Mouse (Mus musculus) forebrain, embryonic 10.5 days (tissue): ENCODE data around the gene Cd59b. TPM values are rescaled to one million over a fixed set of nuclear protein-coding genes. Genes with fewer than 3 reads are reported as not detected.

Source experiments
- DNase-seq: peaks from one replicate; pipeline ENCODE4 v3.0.0-alpha.2; 2017; ENCODE audit warnings: low spot score; ENCODE audit errors: extremely low spot score
- H3K27ac ChIP-seq: fragments of 300-500 bp; sonication (generic); 2 replicates; pipeline ENCODE4 v1.5.1; 2016; ENCODE audit warnings: mild to moderate bottlenecking
- H3K27me3 ChIP-seq: fragments of 300-500 bp; sonication (generic); 2 replicates; pipeline ENCODE4 v1.6.1; 2016; ENCODE audit warnings: mild to moderate bottlenecking; ENCODE audit not compliant: poor library complexity, severe bottlenecking
- H3K36me3 ChIP-seq: fragments of 300-500 bp; sonication (generic); replicated peaks from 2 replicates; pipeline ENCODE4 v1.6.1; 2016; ENCODE audit warnings: mild to moderate bottlenecking, moderate library complexity
- H3K4me1 ChIP-seq: fragments of 300-500 bp; sonication (generic); 2 replicates; pipeline ENCODE4 v1.6.1; 2016
- H3K4me3 ChIP-seq: fragments of 300-500 bp; sonication (generic); 2 replicates; pipeline ENCODE4 v1.5.1; 2016; ENCODE audit warnings: mild to moderate bottlenecking, moderate library complexity
- H3K9me3 ChIP-seq: fragments of 300-500 bp; sonication (generic); 2 replicates; pipeline ENCODE4 v1.6.1; 2016; ENCODE audit warnings: mild to moderate bottlenecking, moderate library complexity
- WGBS: fragments of 180-500 bp; shearing (Covaris S2); methylation state at CpG from one replicate; pipeline ENCODE4 v1.1.7; 2016; 5-methylcytosine and 5-hydroxymethylcytosine counted together
- polyA plus RNA-seq: library from polyadenylated mRNA; unstranded; fragments of >200 nt; fragmentation: Nextera tagmentation; extraction: Ambion mirVana; gene quantifications from 2 replicates; pipeline ENCODE4 v1.2.1, GENCODE M21; 2016

The Cd59b gene
- 3.4 TPM in 2 replicates for polyA plus RNA-seq

GRCm38 (mm10) chr2:104069704-104070185 is at the start of gene Cd59b:
Cd59b (plus strand) TSS chr2:104069849.
- no peaks in the 10 kb centered on the region for H3K27me3 ChIP-seq
- peak within 1 kb of the TSS; percentile 82 for H3K27ac ChIP-seq
- peaks cover 9% of the 10 kb centered on the region for H3K4me1 ChIP-seq
- peak within 1 kb of the TSS; percentile 55 for H3K4me3 ChIP-seq
- DNase-seq, result peak; percentile 73
- H3K9me3 ChIP-seq, result peaks cover 9% of the 10 kb centered on the region; the same call in 1 of the 2 replicates
- H3K36me3 ChIP-seq, result peaks cover 7% of the 10 kb centered on the region; the same call in 1 of the 2 replicates
- 6% methylated on average over 13 of the region's 13 CpGs for WGBS

GRCm38 (mm10) chr2:104023096-104023495 is 46.6 kb upstream of the Cd59b start:
- no peak for DNase-seq
- H3K36me3 ChIP-seq, result no peaks in the 10 kb centered on the region
- H3K27ac ChIP-seq, result no peak overlapping the region
- no peaks in the 10 kb centered on the region for H3K9me3 ChIP-seq
- peaks cover 11% of the 10 kb centered on the region for H3K4me1 ChIP-seq
- WGBS, result 90% methylated on average over 7 of the region's 7 CpGs
- no peaks in the 10 kb centered on the region for H3K27me3 ChIP-seq
- H3K4me3 ChIP-seq, result no peak overlapping the region

DNA sequence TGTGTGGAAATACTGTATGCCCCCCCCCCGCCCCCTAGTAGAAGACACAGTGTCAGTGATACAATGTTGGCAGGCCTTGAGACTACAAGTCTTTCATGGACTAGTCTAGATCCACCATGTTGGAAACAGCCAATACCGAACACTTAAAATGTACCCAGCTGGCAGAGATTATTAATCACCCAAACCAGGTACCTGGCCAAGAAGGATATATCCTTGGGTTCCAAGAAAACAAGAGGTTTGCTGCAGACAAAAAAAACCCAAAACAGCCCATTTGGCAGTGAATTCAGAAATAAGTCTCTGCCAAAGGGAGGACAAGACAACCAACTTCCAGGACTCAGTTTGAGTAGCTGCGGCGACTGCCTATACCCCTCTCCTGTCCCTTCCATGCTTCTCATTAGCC is 45.0 kb upstream of the Cd59b start:
- 92% methylated on average over 4 of the region's 4 CpGs for WGBS
- H3K36me3 ChIP-seq, result no peaks in the 10 kb centered on the region
- no peaks in the 10 kb centered on the region for H3K9me3 ChIP-seq
- DNase-seq, result no peak
- H3K27me3 ChIP-seq, result no peaks in the 10 kb centered on the region
- no peak overlapping the region for H3K4me3 ChIP-seq
- no peak overlapping the region for H3K27ac ChIP-seq
- H3K4me1 ChIP-seq, result peaks cover 27% of the 10 kb centered on the region

GRCm38 (mm10) chr2:104027458-104028138 is 42.1 kb upstream of the Cd59b start, which contains the start of gene Fbxo3:
Fbxo3 (plus strand) TSS chr2:104027721.
- DNase-seq, result peak; percentile 90
- WGBS, result 1% methylated on average over 43 of the region's 44 CpGs
- Histone ChIP-seq H3K27ac (peak within 1 kb of the TSS; percentile 95), H3K27me3 (no peaks in the 10 kb centered on the region), H3K36me3 (peaks cover 12% of the 10 kb centered on the region), H3K4me3 (peak within 1 kb of the TSS; percentile 97), H3K4me1 (peaks cover 29% of the 10 kb centered on the region), H3K9me3 (no peaks in the 10 kb centered on the region)

DNA sequence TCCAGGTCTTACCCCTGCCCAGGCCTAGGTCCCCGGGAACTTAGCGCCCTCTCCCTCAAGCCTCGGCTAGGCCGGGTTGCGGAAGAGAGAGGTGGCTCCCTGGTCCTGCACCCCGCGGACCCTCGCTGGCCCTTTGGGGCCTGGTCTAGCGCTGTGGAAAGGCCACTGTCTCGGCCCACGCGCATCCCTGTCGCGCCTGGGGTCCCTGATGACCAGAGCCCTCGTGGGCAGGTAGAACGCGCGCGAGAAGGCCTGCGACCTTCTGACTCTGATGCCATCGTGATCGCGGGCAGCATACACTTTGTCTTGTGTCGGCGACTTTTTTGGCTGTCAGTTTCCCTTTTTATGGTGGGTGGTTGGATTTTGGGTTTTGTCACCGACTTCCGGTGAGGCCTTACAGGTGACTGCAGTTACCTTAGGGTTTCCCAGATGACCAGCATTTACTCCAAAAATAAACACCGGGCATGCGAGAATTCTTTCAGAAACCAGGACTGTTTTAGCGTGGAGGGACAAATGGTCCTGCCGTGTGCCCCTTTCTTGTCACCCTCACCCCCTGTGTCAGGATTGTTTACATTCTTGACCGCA is 41.4 kb upstream of the Cd59b start, which contains the start of gene 4931422A03Rik:
Gene 4931422A03Rik (minus strand): TSS at position 223 of the 585 bp plus-strand sequence.
- H3K9me3 ChIP-seq, result no peaks in the 10 kb centered on the region
- H3K27me3 ChIP-seq, result no peaks in the 10 kb centered on the region
- H3K4me1 ChIP-seq, result peaks cover 29% of the 10 kb centered on the region
- WGBS, result 3% methylated on average over 32 of the region's 32 CpGs
- H3K27ac ChIP-seq, result peak within 1 kb of the TSS; percentile 95
- peak; percentile 14 for DNase-seq
- peak within 1 kb of the TSS; percentile 97 for H3K4me3 ChIP-seq
- H3K36me3 ChIP-seq, result peaks cover 14% of the 10 kb centered on the region

DNA sequence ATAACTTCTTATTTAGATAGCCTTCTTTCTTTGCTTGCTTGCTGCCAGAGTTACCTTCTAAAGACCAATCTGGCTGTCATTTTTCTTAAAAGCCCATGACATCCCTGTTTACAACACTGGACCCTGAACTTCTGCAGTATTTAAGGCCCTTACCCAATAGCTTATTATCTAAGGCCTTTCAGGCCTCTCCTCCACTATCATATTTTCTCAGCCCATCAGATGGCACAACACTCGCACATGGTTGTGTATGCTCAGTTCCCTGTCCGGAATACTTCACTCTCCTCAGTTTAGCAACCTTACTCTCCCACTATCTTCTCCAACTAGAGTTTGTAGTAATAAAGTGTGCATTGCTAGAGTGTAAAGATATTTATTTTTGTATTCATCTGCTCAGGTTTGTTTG is 40.6 kb upstream of the Cd59b start:
- Histone ChIP-seq H3K9me3 (no peaks in the 10 kb centered on the region), H3K27me3 (no peaks in the 10 kb centered on the region), H3K4me3 (peak overlapping the region; percentile 97), H3K36me3 (peaks cover 21% of the 10 kb centered on the region), H3K27ac (no peak overlapping the region), H3K4me1 (peaks cover 29% of the 10 kb centered on the region)
- WGBS, result 89% methylated on average over 2 of the region's 2 CpGs
- DNase-seq, result no peak

- no peak for DNase-seq
- Histone ChIP-seq H3K27me3 (no peaks in the 10 kb centered on the region), H3K4me1 (peaks cover 29% of the 10 kb centered on the region), H3K9me3 (no peaks in the 10 kb centered on the region), H3K36me3 (peaks cover 31% of the 10 kb centered on the region), H3K27ac (no peak overlapping the region), H3K4me3 (no peak overlapping the region)
- WGBS, result 85% methylated on average over 3 of the region's 3 CpGs
These were observed 39.3 kb upstream of the Cd59b start for GRCm38 (mm10) chr2:104030381-104030780.

GRCm38 (mm10) chr2:104032056-104032455 is 37.6 kb upstream of the Cd59b start:
- no peaks in the 10 kb centered on the region for H3K9me3 ChIP-seq
- H3K36me3 ChIP-seq, result peaks cover 47% of the 10 kb centered on the region
- no peak overlapping the region for H3K4me3 ChIP-seq
- no peak for DNase-seq
- H3K4me1 ChIP-seq, result peaks cover 28% of the 10 kb centered on the region
- 91% methylated on average over 3 of the region's 3 CpGs for WGBS
- no peaks in the 10 kb centered on the region for H3K27me3 ChIP-seq
- H3K27ac ChIP-seq, result no peak overlapping the region

DNA sequence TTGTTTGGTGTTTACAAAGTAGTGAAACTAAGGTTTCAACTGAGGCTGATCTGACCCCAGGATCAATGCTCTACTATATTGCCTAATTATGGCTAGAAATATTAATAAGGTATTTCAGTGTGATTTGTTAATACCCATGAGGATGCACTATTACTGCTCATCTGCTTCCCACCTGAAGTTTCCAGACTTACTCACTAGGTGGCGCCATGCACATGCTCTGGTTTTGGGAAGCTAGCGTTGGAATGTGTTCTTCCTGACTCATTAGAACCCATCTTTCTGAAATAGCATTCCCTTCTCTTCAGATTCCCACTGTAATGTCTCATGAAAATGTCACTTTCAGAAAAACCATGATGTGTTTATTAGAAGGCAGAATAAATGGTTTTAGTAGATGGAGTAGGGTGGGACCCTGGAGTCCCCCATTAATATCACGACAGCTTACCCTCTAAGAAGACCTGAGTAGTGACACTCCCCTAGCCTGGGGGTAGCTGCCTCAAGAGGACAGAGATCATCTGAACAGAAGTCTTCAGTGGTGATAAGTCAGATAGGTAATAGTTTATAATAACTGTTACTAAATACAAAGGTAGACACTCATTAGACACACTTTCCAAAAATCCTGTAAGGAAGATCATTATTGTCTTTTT is 34.7 kb upstream of the Cd59b start:
- WGBS, result 31% methylated on average over 3 of the region's 3 CpGs

GRCm38 (mm10) chr2:104035595-104035994 is 34.1 kb upstream of the Cd59b start:
- DNase-seq, result no peak
- H3K27ac ChIP-seq, result no peak overlapping the region
- peaks cover 72% of the 10 kb centered on the region for H3K36me3 ChIP-seq
- 86% methylated on average over 6 of the region's 6 CpGs for WGBS
- no peaks in the 10 kb centered on the region for H3K4me1 ChIP-seq
- no peak overlapping the region for H3K4me3 ChIP-seq
- no peaks in the 10 kb centered on the region for H3K27me3 ChIP-seq
- H3K9me3 ChIP-seq, result no peaks in the 10 kb centered on the region

More for the DNA sequence above, 34.7 kb upstream of the Cd59b start:
- H3K27ac ChIP-seq, result no peak overlapping the region
- peak; percentile 42 for DNase-seq
- peaks cover 70% of the 10 kb centered on the region for H3K36me3 ChIP-seq
- H3K27me3 ChIP-seq, result no peaks in the 10 kb centered on the region
- H3K4me3 ChIP-seq, result no peak overlapping the region
- H3K4me1 ChIP-seq, result no peaks in the 10 kb centered on the region
- H3K9me3 ChIP-seq, result no peaks in the 10 kb centered on the region

- Histone ChIP-seq H3K27me3 (no peaks in the 10 kb centered on the region), H3K9me3 (no peaks in the 10 kb centered on the region), H3K4me1 (no peaks in the 10 kb centered on the region), H3K36me3 (peaks cover 72% of the 10 kb centered on the region), H3K4me3 (no peak overlapping the region), H3K27ac (no peak overlapping the region)
- WGBS, result 77% methylated on average over 3 of the region's 3 CpGs
- DNase-seq, result no peak
These were observed 33.3 kb upstream of the Cd59b start for GRCm38 (mm10) chr2:104036316-104036715.

DNA sequence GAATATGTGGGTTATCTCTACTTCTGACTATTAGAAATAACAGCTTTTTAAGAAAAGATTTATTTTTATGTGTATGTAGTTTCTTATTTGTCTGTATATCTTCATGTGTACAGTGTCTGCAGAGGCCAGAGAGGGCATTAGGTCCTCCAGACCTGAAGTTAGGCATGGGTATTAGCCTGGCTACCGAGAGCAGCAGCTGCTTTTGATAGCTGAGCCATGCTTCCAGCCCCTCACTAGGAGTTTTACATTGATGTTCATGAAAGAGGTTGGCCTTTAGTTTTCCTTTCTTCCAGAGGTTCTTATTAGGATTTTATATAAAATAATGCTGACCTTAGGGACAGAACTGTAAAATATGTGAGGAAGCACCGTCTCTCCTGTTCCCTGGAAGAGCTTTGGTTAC is 31.4 kb upstream of the Cd59b start:
- peaks cover 66% of the 10 kb centered on the region for H3K36me3 ChIP-seq
- DNase-seq, result no peak
- no peak overlapping the region for H3K27ac ChIP-seq
- no peaks in the 10 kb centered on the region for H3K27me3 ChIP-seq
- no peaks in the 10 kb centered on the region for H3K4me1 ChIP-seq
- H3K9me3 ChIP-seq, result no peaks in the 10 kb centered on the region
- no peak overlapping the region for H3K4me3 ChIP-seq
- WGBS, result 87% methylated on average over 2 of the region's 2 CpGs

- Histone ChIP-seq H3K4me3 (no peak overlapping the region), H3K27ac (no peak overlapping the region), H3K9me3 (no peaks in the 10 kb centered on the region), H3K36me3 (peaks cover 50% of the 10 kb centered on the region), H3K27me3 (no peaks in the 10 kb centered on the region), H3K4me1 (peaks cover 5% of the 10 kb centered on the region)
- no peak for DNase-seq
- 90% methylated on average over 5 of the region's 5 CpGs for WGBS
These were observed 28.0 kb upstream of the Cd59b start for GRCm38 (mm10) chr2:104041632-104042031.
